Mouse (Mus musculus): ENCODE data around the gene Ogdh.

Ogdh gene

DNA sequence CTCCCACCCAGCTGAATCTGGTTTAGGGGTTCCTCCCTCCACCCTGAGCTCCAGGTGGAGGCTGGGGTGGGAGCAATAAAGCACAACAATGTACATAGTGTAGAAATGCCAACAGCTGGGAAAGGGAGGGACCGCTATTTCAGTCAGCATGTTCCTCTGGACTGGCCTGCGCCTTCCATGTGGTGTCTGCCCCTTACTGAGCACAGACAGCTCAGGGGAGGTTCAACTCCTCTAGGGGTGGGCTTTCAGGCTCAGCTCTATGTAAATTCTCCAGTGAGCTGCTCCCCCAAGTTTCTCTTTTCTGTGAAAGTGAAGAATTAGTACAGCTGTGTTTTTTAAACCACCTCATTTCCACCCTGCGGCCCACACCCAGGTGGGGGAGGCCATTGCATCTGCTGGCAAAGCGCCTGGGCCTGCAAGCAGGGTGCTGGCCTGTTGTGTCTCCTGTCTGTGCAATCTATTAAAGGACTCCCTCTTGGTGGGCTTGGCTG is 114.2 kb downstream of the Ogdh start:
- peak; percentile 32 for DNase-seq (ENCODE audit: low read depth, low spot score)

All from 3T3-L1 (cell line).